Mouse (Mus musculus): ENCODE data around the gene Tmtc2. TPM values are rescaled to one million over a fixed set of nuclear protein-coding genes. Genes with fewer than 3 reads are reported as not detected.

The Tmtc2 gene
- total RNA-seq, 2 experiments from 2014 or later, result 16.0 to 19.7 TPM

GRCm38 (mm10) chr10:105312986-105313385 is 261.3 kb downstream of the Tmtc2 start:
- DNase-seq (ENCODE audit: low spot score in 2 of 2), result no peak

GRCm38 (mm10) chr10:105297560-105297959 is 276.7 kb downstream of the Tmtc2 start:
- DNase-seq (ENCODE audit: low spot score in 2 of 2), result no peak

- no peak for DNase-seq (ENCODE audit: low spot score in 2 of 2)
Observed at GRCm38 (mm10) chr10:105292961-105293360, 281.3 kb downstream of the Tmtc2 start.

GRCm38 (mm10) chr10:105288472-105288871 is 285.8 kb downstream of the Tmtc2 start:
- no peak for DNase-seq (ENCODE audit: low spot score in 2 of 2)

GRCm38 (mm10) chr10:105287575-105287974 is 286.7 kb downstream of the Tmtc2 start:
- DNase-seq (ENCODE audit: low spot score in 2 of 2), result no peak

GRCm38 (mm10) chr10:105287064-105287463 is 287.2 kb downstream of the Tmtc2 start:
- no peak for DNase-seq (ENCODE audit: low spot score in 2 of 2)

GRCm38 (mm10) chr10:105286221-105286620 is 288.0 kb downstream of the Tmtc2 start:
- DNase-seq (ENCODE audit: low spot score in 2 of 2), result no peak

GRCm38 (mm10) chr10:105284171-105284570 is 290.1 kb downstream of the Tmtc2 start:
- peak; percentile 50 to 76 for DNase-seq (ENCODE audit: low spot score in 2 of 2)

GRCm38 (mm10) chr10:105280933-105281332 is 293.3 kb downstream of the Tmtc2 start:
- DNase-seq (ENCODE audit: low spot score in 2 of 2), result no peak

- no peak for DNase-seq (ENCODE audit: low spot score in 2 of 2)
Observed at GRCm38 (mm10) chr10:105260053-105260452, 314.2 kb downstream of the Tmtc2 start.

- DNase-seq (ENCODE audit: low spot score in 2 of 2), result peak; percentile 51 to 66
Observed at GRCm38 (mm10) chr10:105238291-105238690, 336.0 kb downstream of the Tmtc2 start.

- DNase-seq (ENCODE audit: low spot score in 2 of 2), result no peak
Observed at GRCm38 (mm10) chr10:105232864-105233263, 341.4 kb downstream of the Tmtc2 start.

- no peak for DNase-seq (ENCODE audit: low spot score in 2 of 2)
Observed at GRCm38 (mm10) chr10:105230416-105230815, 343.8 kb downstream of the Tmtc2 start.

GRCm38 (mm10) chr10:105228623-105229022 is 345.6 kb downstream of the Tmtc2 start:
- no peak for DNase-seq (ENCODE audit: low spot score in 2 of 2)

- DNase-seq (ENCODE audit: low spot score in 2 of 2), result no peak
Observed at GRCm38 (mm10) chr10:105227631-105228030, 346.6 kb downstream of the Tmtc2 start.

GRCm38 (mm10) chr10:105225714-105226113 is 348.5 kb downstream of the Tmtc2 start:
- DNase-seq (ENCODE audit: low spot score in 2 of 2), result no peak

- DNase-seq (ENCODE audit: low spot score in 2 of 2), result no peak
Observed at GRCm38 (mm10) chr10:105222904-105223303, 351.3 kb downstream of the Tmtc2 start.

- no peak for DNase-seq (ENCODE audit: low spot score in 2 of 2)
Observed at GRCm38 (mm10) chr10:105201491-105201890, 372.8 kb downstream of the Tmtc2 start.

GRCm38 (mm10) chr10:105200678-105201077 is 373.6 kb downstream of the Tmtc2 start:
- DNase-seq (ENCODE audit: low spot score in 2 of 2), result no peak

GRCm38 (mm10) chr10:105200092-105200491 is 374.2 kb downstream of the Tmtc2 start:
- no peak for DNase-seq (ENCODE audit: low spot score in 2 of 2)

- DNase-seq (ENCODE audit: low spot score in 2 of 2), result no peak
Observed at GRCm38 (mm10) chr10:105199515-105199914, 374.7 kb downstream of the Tmtc2 start.

GRCm38 (mm10) chr10:105195377-105195776 is 378.9 kb downstream of the Tmtc2 start:
- DNase-seq (ENCODE audit: low spot score in 2 of 2), result no peak

GRCm38 (mm10) chr10:105193756-105194460 is 380.3 kb downstream of the Tmtc2 start:
- no peak for DNase-seq (ENCODE audit: low spot score in 2 of 2)
